In the genomic region with DNA sequence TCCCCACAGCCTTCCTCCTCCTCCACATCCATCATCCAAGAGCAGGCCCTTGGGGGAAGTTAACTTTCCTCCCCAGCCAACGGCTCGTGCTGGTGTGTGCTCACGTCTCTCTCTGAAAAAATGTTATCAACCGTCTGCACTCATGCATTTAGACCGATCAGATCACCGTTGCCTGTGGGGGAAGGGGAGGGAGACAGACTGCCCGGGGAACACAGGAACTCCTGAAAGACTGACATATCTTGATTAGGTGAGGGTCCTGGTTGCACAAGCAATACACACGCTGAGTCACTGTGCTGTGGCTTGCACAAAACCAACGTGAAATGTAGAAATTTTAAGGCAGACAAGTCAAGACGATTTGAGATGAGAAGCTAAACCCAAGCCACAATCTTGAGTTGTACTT, we compare ENCODE assay signal across 14 mouse cellular contexts. TPM values are rescaled to one million over a fixed set of nuclear protein-coding genes. Genes with fewer than 3 reads are reported as not detected.
DNase-seq lines count a peak whose midpoint lies in the region; ATAC-seq lines count a peak whose summit lies in the region.
"Had no signal": no experiment of that assay in that cellular context is flagged by ENCODE, and none has a peak within 500 bp of the region (broad histone marks: within the 10 kb centered on the region; RNA-seq: fewer than 3 reads in every experiment).

No protein-coding gene starts in this region.

- no peaks in the 10 kb centered on the region for H3K27me3 ChIP-seq in kidney, embryonic 15.5 days
- H3K27me3 ChIP-seq: embryonic facial prominence, embryonic 15.5 days had no signal

- peaks cover 14% of the 10 kb centered on the region for H3K4me1 ChIP-seq in kidney, embryonic 15.5 days
- H3K4me1 ChIP-seq: embryonic facial prominence, embryonic 15.5 days; hindbrain, embryonic 12.5 days had no signal

- 26% methylated on average over 10 of the region's 10 CpGs for WGBS in kidney, embryonic 15.5 days

- ATAC-seq in kidney, embryonic 15.5 days (replicated peaks; ENCODE audit: low FRiP score) = peak; percentile 83

- H3K27ac ChIP-seq in kidney, embryonic 15.5 days = peak overlapping the region; percentile 71
- H3K27ac ChIP-seq: embryonic facial prominence, embryonic 15.5 days; hindbrain, embryonic 12.5 days; layer of hippocampus, adult 2 months had no signal

- no peak overlapping the region for H3K4me3 ChIP-seq in kidney, embryonic 15.5 days (replicated peaks)
- H3K4me3 ChIP-seq: embryonic facial prominence, embryonic 15.5 days; hindbrain, embryonic 12.5 days; layer of hippocampus, adult 2 months had no signal

- no peaks in the 10 kb centered on the region for H3K36me3 ChIP-seq in kidney, embryonic 15.5 days
- H3K36me3 ChIP-seq: embryonic facial prominence, embryonic 15.5 days; hindbrain, embryonic 12.5 days had no signal

- no peak overlapping the region; the same call in 1 of the 2 replicates for H3K4me2 ChIP-seq in kidney, embryonic 15.5 days
- H3K4me2 ChIP-seq: embryonic facial prominence, embryonic 15.5 days; hindbrain, embryonic 12.5 days had no signal

- no peak for DNase-seq in kidney, postnatal 4 days
- DNase-seq in c-Kit-positive CD71-negative TER-119-negative erythroid progenitor cells, embryonic 14.5 days (ENCODE audit: low read depth) = peak; percentile 85
- peak; percentile 91 for DNase-seq in liver
- DNase-seq in spleen, postnatal 10 days (ENCODE audit: low spot score in 2 of 2) = peak; percentile 66 to 68
- no peak for DNase-seq in thymus, postnatal 25 days
- DNase-seq in cerebellum, adult 9-11 months = no peak
- DNase-seq: cerebellum, adult 8-10 months; gastrocnemius, postnatal 25 days; retina, postnatal 1 day had no signal

- no peaks in the 10 kb centered on the region for H3K9me3 ChIP-seq in kidney, embryonic 15.5 days (replicated peaks)
- H3K9me3 ChIP-seq: embryonic facial prominence, embryonic 15.5 days; hindbrain, embryonic 12.5 days had no signal

- H3K9ac ChIP-seq in kidney, embryonic 15.5 days = no peak overlapping the region
- H3K9ac ChIP-seq: embryonic facial prominence, embryonic 15.5 days; hindbrain, embryonic 12.5 days had no signal

RNA-seq across cellular contexts. Expression of a gene that starts 9.7 kb away (rescaled TPM):
- 41.7 and 44.8 TPM in 2 replicates for polyA plus RNA-seq in kidney, embryonic 15.5 days (2015; fragmentation: Nextera tagmentation; extraction: Ambion mirVana)

RNA-seq across cellular contexts. Expression of a gene that starts 41.3 kb away (rescaled TPM):
- polyA plus RNA-seq in kidney, embryonic 15.5 days (2015; fragmentation: Nextera tagmentation; extraction: Ambion mirVana) = 0.05 and 0.13 TPM in 2 replicates
- polyA plus RNA-seq: limb, embryonic 11.5 days had no signal

RNA-seq across cellular contexts. Expression of a gene that starts 46.9 kb away (rescaled TPM):
- polyA plus RNA-seq in kidney, embryonic 15.5 days (2015; fragmentation: Nextera tagmentation; extraction: Ambion mirVana) = 21.6 and 24.1 TPM in 2 replicates

RNA-seq across cellular contexts. Expression of a gene that starts 52.7 kb away (rescaled TPM):
- polyA plus RNA-seq in kidney, embryonic 15.5 days (2015; fragmentation: Nextera tagmentation; extraction: Ambion mirVana) = 4.8 TPM in 2 replicates

Comparison
In these comparisons a context has a peak if more than half of its experiments do, and no peak if none do; other contexts are left out.
1. DNase-seq: peak in c-Kit-positive CD71-negative TER-119-negative erythroid progenitor cells, embryonic 14.5 days (single experiment), liver (single experiment) and spleen, postnatal 10 days (2 of 2); none in kidney, postnatal 4 days (0 of 2), thymus, postnatal 25 days (single experiment) and cerebellum, adult 9-11 months (single experiment).